Mouse (Mus musculus) embryo, embryonic 9.5 days (tissue): Measurements from ENCODE around the gene Abi3.

Experiments
- DNase-seq: peaks from one replicate; pipeline ENCODE4 v3.0.0-alpha.2; 2017; ENCODE audit errors: extremely low spot score

Abi3 gene

DNA sequence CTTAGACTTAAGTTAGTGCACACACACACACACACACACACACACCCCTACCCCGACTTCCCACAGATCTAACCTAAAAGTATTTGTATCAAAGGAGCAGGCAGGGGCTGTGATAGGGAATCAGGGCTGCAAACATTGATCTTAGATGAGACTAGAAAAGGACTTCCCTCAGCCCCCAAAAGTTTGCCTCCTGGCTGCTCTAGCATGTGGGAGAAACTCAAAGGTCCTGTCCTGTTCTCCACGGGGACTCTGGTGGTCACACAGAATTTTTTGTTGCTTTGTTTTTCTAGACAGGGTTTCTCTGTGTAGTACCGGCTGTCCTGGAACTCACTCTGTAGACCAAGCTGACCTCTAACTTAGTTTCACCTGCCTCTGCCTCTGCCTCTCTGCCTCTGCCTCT lies 16.7 kb downstream of the Abi3 start:
- DNase-seq, result no peak

DNA sequence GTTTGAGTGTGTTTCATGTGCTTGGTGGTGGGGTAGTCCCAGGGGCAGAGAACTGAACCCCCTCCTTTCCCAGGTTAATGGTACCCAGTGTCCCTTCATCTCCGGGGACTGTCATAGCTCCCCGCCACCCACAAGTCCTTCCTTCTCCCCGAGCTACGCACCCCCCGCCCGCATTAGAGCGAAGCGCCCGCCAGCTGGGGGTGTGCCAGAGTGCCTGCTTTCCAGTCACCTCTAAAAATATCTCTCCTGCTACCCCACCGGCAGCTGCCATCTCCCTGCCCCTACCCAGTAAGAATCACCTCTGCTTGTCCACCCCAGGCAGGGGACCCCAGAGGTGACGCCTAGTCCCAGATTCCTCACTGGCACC lies 17.4 kb downstream of the Abi3 start:
- no peak for DNase-seq

DNA sequence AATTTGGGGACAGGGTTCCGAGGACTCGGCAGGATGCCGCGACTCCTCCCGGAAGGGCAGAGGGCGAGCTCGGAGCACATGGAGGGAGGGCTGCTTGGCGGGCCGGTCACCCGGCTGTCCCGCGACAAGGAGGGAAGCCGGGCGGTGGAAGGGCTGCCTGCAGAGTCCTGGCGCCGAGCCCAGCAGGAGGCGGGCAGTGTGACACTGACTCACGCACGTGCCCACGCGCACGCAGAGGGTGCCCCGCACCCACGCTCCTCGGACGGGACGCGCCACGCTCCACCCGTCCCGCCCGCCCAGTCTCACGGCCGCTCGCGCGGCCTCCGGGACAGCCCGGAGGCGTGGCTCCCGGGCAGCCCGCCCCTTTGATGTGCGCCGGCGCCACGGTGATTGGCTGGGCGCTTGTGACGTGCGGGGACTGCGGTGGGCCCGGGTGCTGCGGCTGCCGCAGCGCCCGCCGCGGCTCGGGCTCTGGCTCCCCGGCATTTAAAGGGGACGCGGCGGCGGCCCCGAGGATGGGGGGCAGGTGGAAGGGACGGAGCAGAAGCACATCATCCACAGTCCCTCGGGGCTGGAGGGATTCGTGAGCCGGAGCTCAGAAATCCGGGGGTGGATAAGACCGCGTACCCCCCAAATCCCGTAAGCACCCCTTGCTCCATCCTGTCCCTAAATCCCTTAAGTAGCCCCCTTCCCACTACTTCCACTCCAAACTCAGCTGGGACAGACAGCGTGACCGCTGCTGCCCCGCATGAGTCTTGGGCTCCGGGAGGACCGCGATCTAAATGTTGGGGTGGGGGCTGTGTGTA lies 18.0 kb downstream of the Abi3 start, which contains the start of gene Phospho1:
Gene Phospho1 (plus strand): TSS at position 429 of the 806 bp plus-strand sequence.
- DNase-seq, result peak; percentile 91

DNA sequence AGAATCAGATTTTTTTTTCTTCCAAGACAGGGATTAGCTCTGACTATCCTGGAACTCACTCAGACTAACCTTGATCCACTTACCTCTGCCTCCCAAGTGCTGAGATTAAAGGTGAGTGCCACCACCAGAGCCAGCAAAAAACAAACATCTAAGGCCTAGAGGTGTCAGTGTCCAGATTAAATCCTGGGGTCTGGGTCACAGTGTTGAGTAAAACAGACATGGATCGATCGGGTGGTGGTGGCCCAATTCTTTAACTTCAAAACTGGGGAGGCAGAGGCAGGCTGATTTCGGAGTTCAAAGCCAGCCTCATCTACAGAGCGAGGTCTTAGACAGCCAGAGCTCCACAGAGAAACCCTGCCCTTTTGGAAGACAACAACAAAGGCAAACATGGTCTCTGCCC lies 19.8 kb downstream of the Abi3 start:
- DNase-seq, result no peak

DNA sequence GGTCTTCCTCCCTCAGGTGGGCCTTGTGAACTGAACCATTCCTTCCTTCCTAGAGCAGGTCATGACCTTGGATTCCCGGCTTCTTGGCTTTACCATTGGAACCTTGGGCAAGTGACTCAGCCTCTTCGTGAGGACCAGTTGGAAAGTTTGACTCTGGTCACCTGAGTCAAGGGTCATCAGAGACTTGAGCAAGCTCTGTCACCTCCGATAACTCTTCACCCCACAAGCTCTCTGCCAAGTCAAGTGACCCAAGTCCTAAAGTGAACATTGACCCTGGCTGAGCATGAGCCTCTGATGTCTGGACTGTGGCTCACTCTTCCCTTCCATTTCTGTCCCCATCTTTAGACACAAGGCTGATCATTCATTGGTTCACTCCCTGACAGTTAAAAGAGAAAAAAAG lies 20.8 kb downstream of the Abi3 start:
- DNase-seq, result no peak

DNA sequence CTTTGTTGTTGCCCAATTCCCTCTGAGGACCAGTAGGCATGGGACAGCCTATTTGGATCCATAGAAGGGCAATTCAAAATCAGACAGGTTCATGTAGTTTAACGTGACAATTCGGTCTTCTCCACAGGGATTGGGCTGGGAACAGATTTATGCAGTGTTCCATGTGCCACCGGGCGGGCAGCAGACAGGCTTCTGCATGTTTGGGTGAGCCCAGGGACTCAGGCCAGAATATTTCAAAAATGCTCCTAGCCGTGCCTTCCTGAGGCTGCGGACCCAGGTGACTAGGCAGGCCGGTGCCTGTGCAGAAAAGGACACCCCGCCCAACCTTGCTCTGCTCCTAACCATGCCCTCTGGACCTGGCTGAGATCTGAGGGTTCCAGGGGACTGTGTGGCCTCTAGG lies 23.1 kb downstream of the Abi3 start:
- DNase-seq, result no peak

DNA sequence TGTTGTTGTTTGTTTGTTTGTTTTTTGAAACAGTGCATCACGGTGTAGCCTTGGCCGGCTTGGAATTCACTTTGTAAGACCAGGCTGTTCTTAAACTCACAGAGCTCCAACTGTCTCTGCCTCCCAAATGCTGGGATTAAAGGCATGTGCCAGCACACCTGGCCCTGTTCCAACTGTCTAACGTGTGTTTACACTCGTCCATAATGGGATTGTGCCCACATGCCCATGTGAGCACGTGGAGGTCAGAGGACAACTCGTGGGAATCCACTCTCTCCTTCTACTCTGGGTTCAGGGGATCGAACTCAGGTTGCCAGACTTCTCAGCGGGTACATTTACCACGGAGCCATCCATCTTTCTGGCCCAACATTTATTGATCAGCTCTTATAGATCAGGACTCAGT lies 26.9 kb downstream of the Abi3 start:
- no peak for DNase-seq

DNA sequence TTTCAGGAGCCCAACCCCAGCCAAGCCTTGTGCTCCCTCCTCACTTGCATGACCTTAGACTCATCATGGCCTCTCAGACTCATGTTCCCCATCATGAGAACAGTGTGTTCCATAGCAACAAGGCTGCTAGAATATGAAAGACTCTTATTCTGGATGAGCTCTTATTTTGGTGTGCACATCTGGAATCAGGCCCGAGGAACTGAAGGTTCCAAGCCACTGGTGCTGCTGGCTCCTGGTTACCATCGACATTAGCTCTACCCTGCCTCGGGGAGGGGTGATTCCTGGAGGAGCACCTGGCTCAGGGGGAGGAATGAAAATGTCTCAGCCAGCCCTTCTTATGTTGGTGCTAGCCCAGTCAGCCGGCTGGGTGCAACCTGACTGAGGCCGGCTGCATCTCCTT lies 27.4 kb downstream of the Abi3 start:
- no peak for DNase-seq

DNA sequence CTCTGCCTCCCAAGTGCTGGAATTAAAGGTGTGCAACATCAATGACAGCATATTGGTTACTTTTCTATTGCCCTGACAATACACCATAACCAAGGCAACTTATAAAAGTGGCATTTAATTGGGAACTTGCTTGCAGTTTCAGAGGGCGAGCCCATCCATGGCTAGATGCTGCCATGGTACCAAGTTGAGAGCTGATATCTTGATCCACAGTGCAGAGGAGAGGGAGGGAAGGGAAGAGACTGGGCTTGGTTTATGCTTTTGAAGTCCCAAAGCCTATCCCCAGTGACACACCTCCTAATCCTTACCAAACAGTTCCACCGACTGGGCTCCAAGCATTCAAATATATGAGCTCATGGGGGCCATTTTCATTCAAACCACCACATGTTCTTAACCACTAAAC lies 28.2 kb downstream of the Abi3 start:
- no peak for DNase-seq

DNA sequence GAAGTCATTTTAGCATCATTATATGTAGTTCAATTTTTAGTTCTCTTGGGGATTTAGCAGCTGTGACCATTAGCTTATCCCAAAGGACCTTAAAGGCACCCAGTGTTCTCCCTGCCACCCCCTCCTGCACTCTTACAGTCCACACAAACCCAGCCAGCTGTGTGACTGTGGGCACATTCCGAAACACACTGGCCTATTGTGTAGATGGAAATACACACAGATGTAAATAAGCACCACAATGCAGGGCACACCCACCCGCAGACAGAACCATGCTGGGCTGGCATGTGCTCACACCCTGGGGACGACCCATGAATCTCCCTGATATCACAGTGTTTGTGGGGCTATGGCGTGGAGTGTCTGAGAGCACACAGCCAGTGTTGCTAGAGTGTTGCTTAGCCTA lies 30.1 kb downstream of the Abi3 start:
- DNase-seq, result no peak

DNA sequence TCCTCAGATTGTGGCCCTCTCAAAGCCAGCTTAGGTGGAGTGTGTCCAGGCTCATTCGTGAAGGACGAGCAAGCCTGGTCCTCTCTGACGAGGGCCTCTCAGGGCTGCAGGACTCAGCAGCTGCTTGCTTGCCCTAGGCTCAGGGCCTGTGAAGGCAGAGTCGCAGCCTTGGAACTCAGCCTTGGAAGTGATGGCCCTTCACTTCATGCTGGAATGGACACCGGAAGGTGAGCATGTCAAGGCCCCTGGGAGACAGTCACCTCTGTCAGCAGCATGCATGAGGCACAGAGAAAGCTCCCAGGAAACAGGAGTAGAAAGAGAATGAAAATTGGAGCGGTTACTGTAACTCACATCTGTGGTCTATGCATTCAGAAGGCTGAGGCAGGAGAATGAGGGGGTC lies 30.5 kb downstream of the Abi3 start:
- no peak for DNase-seq

DNA sequence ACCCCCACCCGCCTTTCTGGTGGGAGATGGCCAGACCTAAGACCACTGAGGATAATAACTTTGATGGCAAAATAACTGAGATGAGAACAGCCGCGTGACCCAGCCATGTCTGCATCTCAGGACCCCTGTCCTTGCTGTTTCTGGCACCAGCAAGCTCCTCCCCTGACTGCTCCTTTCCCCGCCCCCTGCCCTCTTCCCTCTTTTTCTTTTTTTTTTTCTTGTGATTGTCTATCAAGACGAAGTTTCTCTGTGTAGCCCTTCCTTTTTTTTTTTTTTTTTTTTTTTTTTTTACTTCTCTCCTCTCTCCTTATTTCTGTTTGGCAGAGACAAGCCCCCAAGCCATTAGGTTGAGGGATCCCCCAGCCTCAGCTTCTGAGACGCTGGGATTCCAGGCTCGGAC lies 31.4 kb downstream of the Abi3 start:
- no peak for DNase-seq

DNA sequence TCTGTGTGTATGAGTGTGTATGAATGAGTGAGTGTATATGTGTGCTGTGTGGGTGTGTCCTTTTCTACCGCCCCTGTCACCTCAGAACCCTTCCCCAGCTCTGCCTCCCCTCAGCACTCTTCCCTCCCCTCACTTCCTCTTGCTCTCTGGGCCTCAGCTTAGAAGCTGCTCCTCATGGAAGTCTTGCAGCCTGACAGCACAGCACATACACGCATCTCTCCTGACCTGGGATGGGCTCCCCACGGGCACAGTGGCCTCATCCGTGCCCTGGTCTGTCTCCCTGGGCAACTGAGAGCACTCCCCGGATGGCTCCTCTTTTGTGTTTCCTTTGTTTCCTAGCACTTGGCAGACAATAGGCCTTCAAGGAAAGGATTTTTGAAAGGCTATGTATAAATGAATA lies 32.7 kb downstream of the Abi3 start:
- peak; percentile 12 for DNase-seq

DNA sequence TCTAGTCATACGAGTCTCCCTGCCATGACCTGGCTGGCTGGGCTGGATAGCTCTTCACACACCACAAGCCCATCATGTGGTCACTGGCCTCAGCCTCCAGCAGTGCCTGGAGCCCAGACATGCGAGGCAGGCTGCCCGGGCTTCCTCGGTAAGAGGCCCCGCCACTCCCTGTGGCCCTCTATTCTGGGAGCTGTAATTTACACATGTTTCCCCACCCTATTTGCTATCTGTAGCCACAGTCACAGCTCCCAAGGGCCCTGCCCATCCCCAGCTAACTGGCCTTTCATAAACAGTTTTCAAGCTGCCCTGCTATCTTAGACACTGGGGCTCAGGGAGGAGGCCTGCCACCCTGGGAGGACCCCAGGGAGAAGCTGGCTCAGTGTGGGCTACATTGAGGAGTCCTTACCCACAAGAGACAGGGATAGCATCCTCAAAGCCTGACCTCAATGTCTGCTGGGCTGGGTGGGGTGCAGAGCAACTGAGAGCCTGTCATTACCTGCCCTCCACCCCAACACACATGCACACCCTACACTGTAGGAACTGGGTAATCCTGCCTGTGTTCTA lies 33.7 kb downstream of the Abi3 start:
- no peak for DNase-seq

DNA sequence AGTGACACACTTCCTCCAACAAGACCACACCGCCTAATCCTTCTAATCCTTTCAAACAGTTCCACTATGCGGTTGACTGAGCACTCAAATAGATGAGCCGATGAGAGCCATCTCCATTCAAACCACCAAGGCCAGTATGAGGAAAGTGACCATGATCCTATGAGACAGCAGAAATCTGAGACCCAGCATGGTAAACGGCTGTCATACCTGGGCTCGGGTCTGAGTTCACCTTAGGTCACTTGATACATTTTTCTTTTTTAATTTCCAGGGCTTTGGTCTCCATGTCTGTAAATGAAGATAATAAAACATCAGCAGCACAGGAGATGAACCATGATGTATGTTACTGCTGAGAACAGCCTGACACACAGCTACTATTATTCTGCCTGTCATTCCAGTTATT lies 34.4 kb downstream of the Abi3 start:
- DNase-seq, result no peak

DNA sequence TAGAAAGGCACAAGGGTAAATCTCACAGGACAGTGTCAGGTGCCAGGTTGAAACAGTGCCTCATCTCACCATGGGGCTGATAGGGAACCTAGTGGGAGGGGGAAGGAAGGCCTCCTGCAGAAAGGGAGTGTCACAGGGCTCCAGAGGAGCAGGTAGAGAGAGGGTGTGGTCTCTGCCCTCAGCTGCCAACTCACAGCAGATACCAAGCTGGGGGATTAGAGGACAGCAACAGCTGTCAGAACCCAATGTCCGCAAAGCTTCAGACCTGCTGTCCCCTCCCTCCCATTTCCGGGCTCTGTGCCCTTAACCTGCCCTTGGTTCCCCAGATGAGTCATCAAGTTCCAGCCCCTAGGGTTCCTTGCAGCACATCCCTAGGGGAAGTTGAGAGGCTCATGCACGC lies 36.7 kb downstream of the Abi3 start:
- no peak for DNase-seq

DNA sequence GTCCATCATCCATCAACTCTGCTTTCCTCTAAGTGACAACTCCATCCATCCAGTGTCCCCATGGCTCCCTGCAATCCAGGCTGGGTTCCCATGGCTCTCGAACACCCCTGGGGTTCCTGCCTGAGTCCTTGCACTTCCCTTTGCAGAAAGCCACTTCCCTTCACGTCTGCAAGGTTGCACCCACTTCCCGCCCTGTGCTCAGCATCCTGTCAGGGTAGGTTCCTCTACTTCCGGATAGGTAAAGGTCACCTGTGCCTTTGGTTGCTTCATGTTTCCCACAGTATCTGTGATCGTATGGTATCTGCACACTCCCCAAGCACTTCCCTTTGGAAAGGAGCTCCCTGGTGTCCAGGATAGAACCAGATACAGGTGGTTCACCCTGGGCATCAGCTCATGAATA lies 37.3 kb downstream of the Abi3 start:
- DNase-seq, result no peak

DNA sequence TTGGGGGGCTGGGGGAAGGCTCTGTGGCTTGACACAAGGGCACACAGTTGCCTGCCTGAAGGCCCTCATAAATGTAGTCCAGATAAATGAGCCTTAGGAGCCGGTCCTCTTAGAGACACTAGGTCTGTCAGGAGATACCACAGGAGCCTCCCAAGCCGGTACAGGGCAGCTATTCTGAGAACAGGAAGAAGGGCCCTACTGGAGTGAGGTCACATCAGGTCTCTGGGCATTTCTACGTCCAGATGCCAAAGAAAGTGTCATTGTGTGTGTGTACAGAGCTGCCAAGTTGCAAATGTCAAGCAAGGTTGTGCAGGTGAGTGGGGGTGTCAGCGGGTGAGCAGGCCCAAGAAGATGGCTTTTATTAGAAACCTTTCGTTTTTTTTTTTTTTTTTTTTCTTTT lies 46.7 kb downstream of the Abi3 start:
- DNase-seq, result no peak

DNA sequence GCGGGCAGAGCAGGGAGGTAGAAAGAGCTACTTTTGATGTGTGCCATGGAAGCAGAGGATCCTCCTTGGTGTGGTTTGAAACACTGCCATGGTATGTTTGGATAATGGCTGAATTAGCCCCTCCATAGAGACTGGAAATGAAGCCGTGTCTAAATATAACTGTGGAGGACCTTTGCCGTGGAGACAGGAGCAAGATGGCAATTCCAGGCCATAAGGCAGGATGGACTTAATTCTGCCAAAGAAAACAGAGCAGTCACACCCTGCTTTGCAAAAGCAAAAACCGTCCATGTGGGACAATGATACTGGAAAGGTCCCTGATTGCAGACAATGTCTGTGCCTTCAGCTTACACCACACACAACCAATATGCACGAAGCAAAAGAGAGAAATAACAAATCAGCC lies 48.1 kb downstream of the Abi3 start:
- no peak for DNase-seq

DNA sequence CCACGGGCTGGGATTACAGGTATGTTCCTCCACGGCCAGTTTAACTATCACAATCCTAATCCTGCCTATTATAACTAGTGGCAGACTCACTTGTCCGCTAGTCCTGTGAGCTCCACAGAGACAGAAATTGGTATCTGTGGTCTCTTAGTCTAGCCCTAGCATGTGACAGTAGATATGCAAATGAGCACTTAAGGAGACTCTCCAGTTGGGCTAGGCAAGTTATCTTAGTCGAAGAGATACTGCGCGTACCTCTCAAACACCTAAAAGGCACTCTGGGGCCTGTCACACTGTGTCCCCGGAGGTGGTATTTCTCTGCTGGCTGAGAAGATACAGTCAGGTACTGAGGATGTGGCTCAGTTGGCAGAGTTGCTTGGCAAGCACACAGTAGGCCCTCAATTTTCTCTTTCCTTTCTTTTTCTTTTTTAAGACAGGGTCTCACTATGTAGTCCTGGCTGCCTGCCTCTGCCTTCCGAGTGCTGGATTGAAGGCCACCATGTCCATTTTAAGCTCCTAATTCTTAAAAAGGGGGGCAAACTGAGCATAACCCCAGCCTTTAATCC lies 49.2 kb downstream of the Abi3 start:
- DNase-seq, result no peak

DNA sequence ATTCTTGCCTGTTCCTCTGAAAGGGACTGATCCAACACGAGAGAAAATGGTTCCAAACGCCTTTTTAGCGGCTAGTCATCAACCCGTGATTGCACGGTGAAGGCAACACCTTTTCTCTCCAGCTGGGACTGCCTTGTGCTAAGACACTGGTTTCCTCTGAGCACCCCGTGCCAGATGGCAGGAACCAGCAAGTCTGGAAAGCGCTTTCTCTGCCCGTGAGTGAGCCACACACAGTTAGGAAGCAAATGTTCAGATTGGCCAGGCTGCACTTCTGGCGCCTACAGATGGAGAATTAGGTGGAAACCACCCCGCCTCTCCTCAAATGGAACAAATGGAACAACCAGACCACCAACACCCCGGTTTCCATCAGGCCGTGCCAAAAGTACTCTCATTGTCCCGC lies 50.5 kb downstream of the Abi3 start:
- DNase-seq, result no peak

DNA sequence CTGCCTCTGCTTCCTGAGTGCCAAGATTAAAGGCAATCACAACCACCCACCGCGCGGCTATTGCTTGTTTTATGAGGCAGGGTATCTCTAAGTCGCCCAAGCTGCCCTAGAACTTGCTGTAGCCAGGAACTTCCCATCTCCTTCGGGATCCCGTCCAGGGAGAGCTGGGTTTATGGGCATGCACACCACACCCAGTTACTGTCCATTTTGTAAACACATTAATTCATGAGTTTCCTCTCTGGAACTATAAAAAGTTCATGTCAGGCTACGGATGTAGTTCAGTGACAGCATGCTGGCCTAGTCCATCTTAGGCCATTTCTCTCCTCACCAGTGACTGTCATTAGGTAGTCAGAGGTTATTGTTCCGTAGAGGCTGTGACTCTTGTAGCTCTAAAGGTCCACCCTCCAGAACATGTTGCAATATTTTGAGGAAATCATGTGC lies 52.8 kb downstream of the Abi3 start:
- DNase-seq, result no peak

DNA sequence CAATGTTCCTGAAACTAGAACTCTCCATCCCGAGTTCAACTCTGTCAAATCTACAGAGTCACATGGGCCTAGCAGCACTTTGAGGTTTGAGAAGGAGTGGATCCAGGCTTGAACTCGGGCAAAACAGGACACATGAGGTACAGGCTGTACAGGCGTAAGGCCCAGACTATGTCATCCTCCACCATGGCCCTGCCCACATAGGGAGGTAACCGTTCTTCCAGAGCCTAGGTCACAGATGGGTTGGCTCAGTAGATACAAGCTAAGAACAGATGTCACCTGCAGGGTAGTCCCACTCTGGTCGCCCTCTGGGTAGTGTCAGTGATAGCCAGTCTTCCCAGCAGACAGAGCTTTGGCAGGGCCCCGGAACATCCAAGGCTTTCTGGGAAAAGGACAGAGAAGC lies 55.8 kb downstream of the Abi3 start:
- DNase-seq, result no peak

DNA sequence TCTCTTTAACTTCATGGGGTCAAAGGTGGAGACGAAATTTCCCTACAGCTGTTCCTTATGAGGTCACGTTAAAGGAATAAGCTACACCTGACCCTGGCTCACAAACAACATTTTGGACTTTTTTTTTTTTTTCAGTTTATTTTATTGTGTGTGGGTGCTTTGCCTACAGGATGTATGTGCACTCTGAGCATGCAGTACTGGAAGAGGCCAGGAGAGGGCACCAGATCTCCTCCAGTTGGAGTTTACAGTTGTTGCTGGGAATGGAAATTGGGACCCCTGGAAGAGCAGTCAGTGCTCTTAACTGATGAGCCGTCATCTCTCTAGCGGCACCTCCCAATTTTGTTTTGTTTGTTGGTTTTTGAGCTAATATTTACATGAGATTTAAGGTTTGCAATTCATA lies 56.6 kb downstream of the Abi3 start:
- no peak for DNase-seq
